Mouse (Mus musculus) kidney, adult 9 months (tissue): ENCODE data around the gene Ush2a.
A peak's percentile ranks its signal among the peaks of the same experiment; 100 is the strongest.

ENCODE experiments used
- DNase-seq: peaks from one replicate; pipeline ENCODE4 v3.0.0; 2022

Ush2a gene

DNA sequence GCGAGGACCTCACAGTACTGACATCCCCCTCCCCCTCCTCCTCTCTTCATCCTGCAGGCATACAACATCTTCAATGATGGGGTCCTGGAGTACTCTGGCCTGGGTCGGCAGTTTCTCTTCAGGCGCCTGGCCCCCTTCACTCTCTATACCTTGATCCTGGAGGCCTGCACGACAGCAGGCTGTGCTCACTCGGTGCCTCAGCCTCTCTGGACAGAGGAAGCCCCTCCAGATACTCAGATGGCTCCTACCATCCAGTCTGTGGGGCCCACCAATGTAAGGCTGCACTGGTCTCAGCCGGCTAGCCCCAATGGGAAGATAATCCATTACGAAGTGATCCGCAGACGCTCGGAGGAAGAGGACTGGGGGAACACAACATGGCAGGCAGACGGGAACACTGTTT lies 648.8 kb downstream of the Ush2a start:
- no peak for DNase-seq

GRCm38 (mm10) chr1:188919946-188920345 lies 658.1 kb downstream of the Ush2a start:
- DNase-seq: no peak

DNA sequence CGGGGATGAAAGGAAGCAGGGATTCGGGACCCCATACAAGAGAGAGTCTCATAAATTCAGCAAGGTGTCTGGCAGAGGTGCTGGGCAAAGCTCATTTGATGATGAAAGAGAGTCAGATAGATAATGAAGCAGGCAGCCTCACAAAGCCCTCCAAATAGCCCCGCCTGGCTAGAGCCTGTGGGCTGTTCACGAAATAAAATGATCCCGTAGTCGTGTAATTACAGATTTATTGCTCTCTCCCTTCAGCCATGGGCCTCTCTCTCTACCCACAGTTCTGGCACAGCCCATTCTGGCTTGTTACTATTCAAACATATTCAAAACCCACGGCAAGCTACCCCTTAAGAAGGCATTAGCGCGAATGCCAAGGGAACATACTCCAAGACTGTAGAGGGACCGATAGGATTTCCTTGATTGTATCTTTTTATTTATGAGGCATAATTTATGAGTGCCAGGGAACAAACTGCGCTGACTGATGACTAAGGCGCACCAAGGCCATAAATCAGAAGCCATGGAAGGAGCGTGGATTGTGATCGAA lies 675.5 kb downstream of the Ush2a start:
- no peak for DNase-seq

GRCm38 (mm10) chr1:188945326-188945725 lies 683.5 kb downstream of the Ush2a start:
- no peak for DNase-seq

- no peak for DNase-seq
Observed at GRCm38 (mm10) chr1:188946849-188947248, 685.0 kb downstream of the Ush2a start.

DNA sequence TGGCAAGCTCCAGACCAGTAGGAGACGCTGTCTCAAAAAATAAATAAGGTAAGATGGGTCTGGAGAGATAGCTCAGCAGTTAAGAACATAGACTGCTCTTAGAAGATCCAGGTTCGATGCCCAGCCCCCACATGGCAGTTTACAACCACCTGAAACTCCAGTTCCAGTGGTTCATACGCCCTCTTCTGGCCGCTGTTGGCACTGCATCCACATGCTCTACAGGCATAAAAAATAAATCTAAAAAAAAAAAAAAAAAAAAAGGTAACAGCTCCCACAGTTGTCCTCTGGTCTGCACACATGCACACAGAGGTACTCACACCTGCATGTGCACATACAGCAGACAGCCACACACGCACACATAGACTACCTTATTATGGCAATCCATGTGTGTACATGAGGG lies 686.0 kb downstream of the Ush2a start:
- DNase-seq: peak; percentile 25

- DNase-seq: no peak
Observed at GRCm38 (mm10) chr1:188948276-188948675, 686.5 kb downstream of the Ush2a start.

DNA sequence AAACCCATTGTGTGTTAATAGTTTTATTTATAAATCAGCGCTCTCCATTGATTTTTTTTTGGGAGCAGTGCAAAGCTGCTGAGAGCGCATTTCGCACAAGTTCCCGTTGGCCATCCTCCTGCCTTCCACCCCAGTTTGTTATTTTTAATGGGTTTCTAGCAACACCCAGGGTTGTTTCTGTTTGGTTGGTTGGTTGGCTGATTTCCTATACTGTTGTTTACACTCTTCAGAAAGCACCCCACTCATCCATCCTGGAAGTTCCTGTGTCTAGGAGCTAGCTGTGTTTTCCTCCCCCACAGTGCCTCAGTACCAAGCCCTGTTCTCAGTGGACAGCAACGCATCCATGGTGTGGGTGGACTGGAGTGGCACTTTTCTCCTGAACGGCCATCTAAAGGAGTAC lies 689.3 kb downstream of the Ush2a start:
- DNase-seq: no peak

- DNase-seq: no peak
Observed at GRCm38 (mm10) chr1:188952501-188952900, 690.7 kb downstream of the Ush2a start.

DNA sequence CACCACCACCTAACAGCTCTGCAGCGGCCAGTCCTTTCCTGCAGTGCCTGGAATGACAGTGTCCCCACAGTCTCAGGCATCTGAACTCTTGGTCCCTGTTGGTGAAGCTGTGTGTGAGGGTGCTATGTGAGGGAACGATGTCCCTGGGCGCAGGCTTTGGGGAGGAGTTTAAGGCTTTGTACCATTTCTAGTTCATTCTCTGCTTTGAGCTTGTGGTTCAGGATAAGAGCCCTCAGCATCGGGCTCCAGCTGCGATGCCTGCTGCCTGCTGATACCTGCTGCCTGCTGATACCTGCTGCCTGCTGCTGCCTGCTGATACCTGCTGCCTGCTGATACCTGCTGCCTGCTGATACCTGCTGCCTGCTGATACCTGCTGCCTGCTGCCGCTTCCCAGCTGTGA lies 711.3 kb downstream of the Ush2a start:
- DNase-seq: no peak

GRCm38 (mm10) chr1:188973926-188974325 lies 712.1 kb downstream of the Ush2a start:
- DNase-seq: no peak

DNA sequence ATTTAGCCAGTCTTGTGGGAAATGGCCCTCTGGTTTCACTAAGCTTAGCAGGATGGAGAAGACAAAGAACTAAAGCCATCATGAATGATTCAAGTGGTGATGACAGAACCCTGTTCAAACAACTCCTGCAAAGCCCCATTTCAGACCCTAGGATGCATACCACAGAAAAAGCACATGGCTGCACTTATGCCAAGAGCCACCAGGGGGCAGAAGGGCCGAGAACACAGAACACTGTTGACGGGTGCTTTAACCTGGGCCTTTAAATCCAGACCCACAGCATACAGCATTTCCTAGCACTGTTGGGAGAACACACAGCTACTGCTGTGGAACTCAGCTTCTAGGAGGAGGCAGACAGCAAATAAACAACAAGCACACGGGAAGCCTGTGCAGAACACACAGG lies 718.2 kb downstream of the Ush2a start:
- peak; percentile 61 for DNase-seq

DNA sequence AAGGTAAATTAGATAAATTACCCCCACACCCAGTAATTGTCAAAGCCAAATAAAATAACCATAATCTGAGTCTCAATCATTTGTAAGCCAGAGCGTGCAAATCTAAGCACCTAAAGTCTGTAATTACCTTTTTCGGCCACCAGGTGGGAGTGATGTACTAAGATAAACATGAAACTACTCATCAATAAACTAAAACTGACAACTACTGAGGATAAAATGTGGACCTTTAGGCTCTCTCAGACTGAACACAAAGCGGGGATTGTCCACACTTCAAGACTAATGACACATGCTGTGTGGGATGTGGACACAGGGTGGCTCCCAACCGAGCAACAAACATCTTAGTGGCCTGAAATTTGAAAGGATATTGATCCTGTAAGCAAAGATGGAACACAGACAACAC lies 731.4 kb downstream of the Ush2a start:
- peak; percentile 52 for DNase-seq

- no peak for DNase-seq
Observed at GRCm38 (mm10) chr1:188997921-188998320, 736.1 kb downstream of the Ush2a start.

GRCm38 (mm10) chr1:188999981-189000380 lies 738.2 kb downstream of the Ush2a start:
- no peak for DNase-seq

- DNase-seq: no peak
Observed at GRCm38 (mm10) chr1:189001815-189002214, 740.0 kb downstream of the Ush2a start.

DNA sequence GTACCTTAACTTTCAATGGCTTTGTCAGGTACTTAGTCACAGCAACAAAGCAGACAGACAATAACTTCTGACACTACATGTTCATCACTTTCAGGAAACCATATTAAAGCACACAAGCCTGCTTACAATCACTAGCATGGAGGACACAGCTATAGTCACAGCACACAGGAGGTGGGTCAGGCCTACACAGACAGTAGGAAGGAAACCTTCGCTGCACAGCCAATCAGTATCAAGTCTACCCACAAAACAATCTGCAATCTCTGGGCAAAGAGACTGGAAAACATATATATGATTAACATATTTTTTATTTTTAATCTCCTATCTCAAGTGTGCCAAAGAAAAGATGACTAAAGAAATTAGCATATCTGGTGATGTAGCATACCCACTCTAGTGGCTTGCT lies 743.0 kb downstream of the Ush2a start:
- DNase-seq: no peak

- DNase-seq: no peak
Observed at GRCm38 (mm10) chr1:189006267-189006666, 744.4 kb downstream of the Ush2a start.

GRCm38 (mm10) chr1:189006826-189007225 lies 745.0 kb downstream of the Ush2a start:
- peak; percentile 13 for DNase-seq

GRCm38 (mm10) chr1:189007239-189007979 lies 745.6 kb downstream of the Ush2a start, which contains the start of gene Kctd3:
TSS of gene Kctd3 (minus strand) at chr1:189007841.
- DNase-seq: peak; percentile 95

DNA sequence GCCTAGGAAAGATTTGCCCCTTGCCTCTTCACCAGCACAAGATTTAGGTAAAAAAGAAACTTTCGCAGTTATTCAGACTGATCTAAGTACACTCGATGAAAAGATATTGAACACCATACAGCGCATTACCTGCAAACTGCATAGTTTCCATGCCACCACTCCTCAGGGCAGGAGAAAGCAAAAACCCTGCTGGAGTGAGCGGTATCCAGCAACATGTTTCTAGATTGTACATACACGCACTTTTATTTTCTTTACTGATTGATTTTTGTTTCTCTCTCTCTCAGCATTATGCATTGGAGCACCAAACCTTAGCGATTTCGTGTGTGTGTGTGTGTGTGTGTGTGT lies 746.1 kb downstream of the Ush2a start:
- DNase-seq: no peak

DNA sequence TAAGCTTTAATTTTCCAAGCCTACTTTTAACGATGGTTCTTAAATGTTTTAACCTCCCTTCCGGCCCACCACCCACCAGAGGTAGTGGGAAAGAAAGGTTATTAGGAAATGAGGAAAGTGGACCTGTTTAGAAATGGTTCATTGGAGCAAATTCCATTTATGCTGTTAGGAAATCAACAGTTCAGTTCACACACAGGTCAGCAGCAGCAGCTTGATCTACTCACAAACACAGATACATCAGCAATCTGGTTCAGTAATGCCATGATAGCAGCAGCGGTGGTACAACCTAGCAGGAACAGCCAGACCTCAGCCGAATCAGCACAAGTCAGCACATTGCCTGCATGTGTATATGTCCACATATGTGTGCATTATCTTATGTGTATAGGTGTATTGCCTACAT lies 748.8 kb downstream of the Ush2a start:
- DNase-seq: no peak

DNA sequence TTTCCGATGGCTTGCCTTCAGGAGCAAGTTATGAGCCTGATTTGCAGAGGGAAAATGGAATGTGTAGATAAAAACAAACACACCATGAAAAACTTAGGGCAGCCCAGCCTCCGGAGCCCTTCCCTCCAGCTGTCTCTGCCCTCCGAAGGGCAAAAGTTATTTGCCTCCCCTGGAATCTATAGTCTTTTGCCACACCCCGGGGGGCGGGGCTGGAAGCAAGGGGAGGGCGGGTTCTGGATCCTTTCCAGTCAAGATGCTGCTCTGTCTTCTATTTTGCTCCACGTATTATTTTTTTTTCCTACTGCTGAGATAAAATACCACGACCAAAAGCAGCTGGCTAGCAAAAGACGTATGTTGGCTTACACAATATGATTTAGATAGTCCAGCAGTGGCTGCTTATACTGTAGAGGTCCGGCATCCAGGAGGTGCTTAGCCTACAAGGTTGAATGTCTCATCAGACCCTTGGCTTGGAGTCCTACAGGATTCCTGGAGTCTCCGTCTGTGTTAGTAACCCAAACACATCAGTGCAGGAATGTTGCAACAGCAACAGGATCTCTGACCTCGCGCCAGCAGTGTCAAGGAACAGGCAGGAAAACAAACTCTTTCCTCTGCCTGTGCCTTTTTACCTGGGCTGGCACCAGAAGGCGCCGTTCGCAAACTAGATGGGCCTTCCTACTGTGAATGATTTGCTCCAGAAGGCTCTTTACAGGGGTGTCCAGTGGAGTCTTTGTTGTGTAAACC lies 751.2 kb downstream of the Ush2a start:
- no peak for DNase-seq

- DNase-seq: no peak
Observed at GRCm38 (mm10) chr1:189013587-189013921, 751.7 kb downstream of the Ush2a start.
